Mouse (Mus musculus): ENCODE results near the gene Lenep. TPM values are rescaled to one million over a fixed set of nuclear protein-coding genes. Genes with fewer than 3 reads are reported as not detected.

Gene Lenep
- total and polyA plus RNA-seq, 3 experiments, result not detected

- Histone ChIP-seq H3K4me3 (replicated peaks in 1 of 3; ENCODE audit: low read depth in 2 of 3, low read length in 2 of 3, poor library complexity in 1 of 3) (no peak overlapping the region), H3K27me3 (replicated peaks) (no peaks in the 10 kb centered on the region), H3K27ac (ENCODE audit: insufficient read depth, low read depth) (no peak overlapping the region), H3K9ac (ENCODE audit: insufficient read depth, low read depth) (no peak overlapping the region), H3K4me2 (ENCODE audit: insufficient read depth, low read depth, poor library complexity, severe bottlenecking) (no peak overlapping the region), H3K9me3 (replicated peaks; ENCODE audit: low read length) (no peaks in the 10 kb centered on the region), H3K36me3 (replicated peaks in 1 of 2; ENCODE audit: control insufficient read depth in 1 of 2, insufficient read depth in 1 of 2, low read length in 1 of 2) (peaks cover 32 to 70% of the 10 kb centered on the region in 2 experiments), H3K79me2 (replicated peaks; ENCODE audit: control insufficient read depth, extremely low read depth, insufficient read depth, poor library complexity, severe bottlenecking) (no peaks in the 10 kb centered on the region; the same call in 1 of the 2 replicates), H3K4me1 (ENCODE audit: control insufficient read depth in 1 of 2, insufficient read depth in 2 of 2) (peaks cover 9 to 26% of the 10 kb centered on the region in 2 experiments)
- TF ChIP-seq HCFC1 (IDR thresholded peaks at IDR 0.05; ENCODE audit: low read depth, low read length) (no peak), ZC3H11A (IDR thresholded peaks at IDR 0.05; ENCODE audit: low read depth, low read length) (no peak), RAD21 (IDR thresholded peaks at IDR 0.05; ENCODE audit: low read depth, low read length) (no peak), NELFE (IDR thresholded peaks at IDR 0.05; ENCODE audit: low read depth, low read length) (no peak), PAX5 (IDR thresholded peaks at IDR 0.05; ENCODE audit: low read length) (no peak)
- dilution Hi-C loops (cut with MboI; ENCODE audit: extremely low pct_ligation_motif_present, extremely low pct_unique_long_range_greater_than_20kb, low sequenced_read_pairs) (no loop called here), in situ Hi-C loops (cut with MboI; ENCODE audit: low pct_ligation_motif_present, low pct_unique_long_range_greater_than_20kb, low sequenced_read_pairs) (no loop called here)
- no peak for DNase-seq (ENCODE audit: extremely low read depth)
These were observed 38.1 kb upstream of the Lenep start for GRCm38 (mm10) chr3:89440691-89441090.

GRCm38 (mm10) chr3:89437269-89437668, 34.7 kb upstream of the Lenep start:
- peak; percentile 63 for DNase-seq (ENCODE audit: extremely low read depth)
- TF ChIP-seq E2F4 (IDR thresholded peaks at IDR 0.05; ENCODE audit: insufficient replicate concordance, low read depth, low read length), result no peak
- no peak for TF ChIP-seq ETS1 (conservative IDR thresholded peaks at IDR 0.05; ENCODE audit: low read depth, low read length)
- no peak for TF ChIP-seq TCF12 (IDR thresholded peaks at IDR 0.05; ENCODE audit: low read depth, low read length)
- no peak for TF ChIP-seq MYC (IDR thresholded peaks at IDR 0.05; ENCODE audit: low read depth, low read length)
- no peak for TF ChIP-seq POLR2AphosphoS2 (IDR thresholded peaks at IDR 0.05; ENCODE audit: low read depth, low read length)
- no peak for TF ChIP-seq ZMIZ1 (IDR thresholded peaks at IDR 0.05; ENCODE audit: low read depth, low read length)
- no peak for TF ChIP-seq CHD1 (IDR thresholded peaks at IDR 0.05; ENCODE audit: low read depth, low read length)
- no peak for TF ChIP-seq JUND (conservative IDR thresholded peaks at IDR 0.05; ENCODE audit: low read depth, low read length)
- peaks cover 35 to 68% of the 10 kb centered on the region in 2 experiments for H3K36me3 ChIP-seq (replicated peaks in 1 of 2; ENCODE audit: control insufficient read depth in 1 of 2, insufficient read depth in 1 of 2, low read length in 1 of 2)

More at GRCm38 (mm10) chr3:89437269-89437668, 34.7 kb upstream of the Lenep start:
- in situ Hi-C loops (cut with MboI; ENCODE audit: low pct_ligation_motif_present, low pct_unique_long_range_greater_than_20kb, low sequenced_read_pairs) (no loop called here), dilution Hi-C loops (cut with MboI; ENCODE audit: extremely low pct_ligation_motif_present, extremely low pct_unique_long_range_greater_than_20kb, low sequenced_read_pairs) (no loop called here)
- Histone ChIP-seq H3K79me2 (replicated peaks; ENCODE audit: control insufficient read depth, extremely low read depth, insufficient read depth, poor library complexity, severe bottlenecking) (peaks cover 5% of the 10 kb centered on the region), H3K27ac (ENCODE audit: insufficient read depth, low read depth) (0 out of 2 replicates have a peak overlapping the region, but pooled peaks have one; percentile 53), H3K4me2 (ENCODE audit: insufficient read depth, low read depth, poor library complexity, severe bottlenecking) (peak overlapping the region; percentile 96), H3K9me3 (replicated peaks; ENCODE audit: low read length) (no peaks in the 10 kb centered on the region), H3K9ac (ENCODE audit: insufficient read depth, low read depth) (peak overlapping the region; percentile 93), H3K4me3 (replicated peaks in 1 of 3; ENCODE audit: low read depth in 2 of 3, low read length in 2 of 3, poor library complexity in 1 of 3) (peak overlapping the region; percentile 65 to 88 (median 77)), H3K27me3 (replicated peaks) (no peaks in the 10 kb centered on the region), H3K4me1 (ENCODE audit: control insufficient read depth in 1 of 2, insufficient read depth in 2 of 2) (peaks cover 9 to 26% of the 10 kb centered on the region in 2 experiments)
